Mouse (Mus musculus): ENCODE data around the gene Arhgap15.
A peak's percentile ranks its signal among the peaks of the same experiment; 100 is the strongest.

Gene Arhgap15

DNA sequence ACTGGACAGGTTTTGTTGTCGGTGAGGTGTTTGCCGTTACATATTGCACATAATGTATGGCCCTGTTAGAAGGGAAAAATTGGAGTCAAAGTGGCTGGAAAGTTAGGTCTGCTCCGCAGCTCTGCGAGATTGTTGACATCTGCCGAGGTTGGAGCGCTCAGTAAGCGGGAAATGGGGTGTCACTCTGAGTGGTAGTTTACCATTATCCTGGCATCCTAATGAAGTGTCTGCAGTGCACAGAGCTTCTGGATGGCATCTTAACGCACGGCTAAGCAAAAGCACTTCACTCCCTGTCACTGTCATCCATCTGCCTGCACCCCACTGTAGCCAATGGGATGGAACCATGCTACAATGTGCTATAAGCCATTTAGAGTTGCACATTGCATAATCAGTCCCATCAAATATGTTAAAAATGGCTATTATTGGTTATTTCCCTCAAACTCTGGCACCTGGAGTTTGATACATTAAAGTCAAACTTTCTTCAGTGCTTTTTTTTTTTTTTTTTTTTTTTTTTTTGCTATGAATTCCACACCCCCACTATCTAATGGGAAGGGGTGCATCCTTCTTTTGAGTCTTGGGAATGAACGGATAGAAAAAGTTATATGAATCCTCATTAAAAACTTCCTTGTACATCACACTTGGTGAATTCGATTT lies 561.6 kb downstream of the Arhgap15 start:
- no peak for DNase-seq

DNA sequence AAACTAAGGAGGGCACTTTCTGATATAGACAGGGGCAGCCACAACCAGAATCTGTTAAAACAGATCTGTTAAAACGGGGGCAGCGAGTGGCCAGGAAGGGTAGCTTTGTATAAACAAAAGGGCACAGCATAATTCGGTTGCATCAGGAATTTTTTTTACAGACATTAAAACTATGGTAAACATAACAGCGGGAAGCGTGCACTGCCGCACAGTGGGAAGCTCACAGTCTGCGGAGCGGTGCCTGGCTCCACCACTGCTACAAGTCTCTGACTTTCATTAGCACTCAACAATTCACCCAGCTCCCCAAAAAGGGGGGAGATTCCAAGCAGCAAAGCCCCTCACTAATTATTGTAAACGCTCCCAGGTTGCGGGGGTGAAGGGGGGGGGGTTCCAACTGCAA lies 562.6 kb downstream of the Arhgap15 start:
- no peak for DNase-seq

DNA sequence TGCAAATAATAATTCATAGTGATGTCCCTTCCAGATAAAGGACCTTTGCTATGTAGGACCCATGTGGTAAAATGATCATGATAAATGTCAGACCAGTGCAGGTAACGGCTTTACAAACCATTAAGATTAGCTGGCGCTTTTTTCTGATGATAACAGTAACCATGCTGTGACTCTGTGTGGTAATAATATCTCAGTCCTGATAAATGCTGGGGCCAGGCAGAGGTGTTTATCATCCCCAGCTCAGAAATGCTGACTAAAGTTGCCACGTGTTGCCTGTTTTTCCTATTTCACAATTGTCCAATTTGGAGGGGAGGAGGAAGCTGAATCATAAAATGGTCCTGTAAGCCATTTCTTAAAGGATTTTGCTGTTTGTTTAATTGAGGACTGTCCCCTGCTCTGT lies 564.9 kb downstream of the Arhgap15 start:
- DNase-seq, result no peak

DNA sequence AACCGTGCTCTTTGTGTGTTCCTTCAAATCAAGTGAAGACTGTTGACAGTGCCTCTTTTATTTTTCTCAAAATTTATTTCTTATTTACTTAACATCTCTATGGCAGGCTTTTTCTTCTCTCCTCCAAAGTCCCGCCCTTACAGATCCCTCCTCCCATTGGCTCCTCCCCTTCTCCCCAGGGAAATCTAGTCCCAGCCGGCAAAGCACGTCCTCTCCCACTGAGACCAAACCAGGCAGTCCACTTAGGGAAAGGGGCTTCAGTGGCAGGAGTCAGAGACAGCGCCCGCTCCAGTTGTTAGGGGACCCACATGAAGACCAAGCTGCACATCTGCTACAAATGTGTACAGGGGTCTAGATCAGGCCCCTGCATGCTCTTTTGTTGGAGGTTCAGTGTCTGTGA lies 569.8 kb downstream of the Arhgap15 start:
- DNase-seq, result no peak

DNA sequence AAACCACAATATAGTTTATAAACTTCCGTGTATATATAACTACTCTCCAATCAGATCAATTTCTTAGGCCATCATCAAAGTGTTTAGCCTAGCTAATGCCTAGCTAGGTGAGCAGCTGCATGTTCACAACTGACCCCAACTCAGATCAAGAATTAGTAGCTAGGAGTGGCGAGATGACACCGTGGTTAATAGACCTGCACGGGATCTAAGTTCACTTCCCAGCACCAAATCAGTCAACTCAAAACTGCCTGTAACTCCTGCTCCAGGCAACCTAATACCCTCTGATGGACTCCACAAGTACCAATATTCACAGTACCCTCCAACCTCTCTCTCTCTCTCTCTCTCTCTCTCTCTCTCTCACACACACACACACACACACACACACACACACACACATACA lies 570.9 kb downstream of the Arhgap15 start:
- no peak for DNase-seq

DNA sequence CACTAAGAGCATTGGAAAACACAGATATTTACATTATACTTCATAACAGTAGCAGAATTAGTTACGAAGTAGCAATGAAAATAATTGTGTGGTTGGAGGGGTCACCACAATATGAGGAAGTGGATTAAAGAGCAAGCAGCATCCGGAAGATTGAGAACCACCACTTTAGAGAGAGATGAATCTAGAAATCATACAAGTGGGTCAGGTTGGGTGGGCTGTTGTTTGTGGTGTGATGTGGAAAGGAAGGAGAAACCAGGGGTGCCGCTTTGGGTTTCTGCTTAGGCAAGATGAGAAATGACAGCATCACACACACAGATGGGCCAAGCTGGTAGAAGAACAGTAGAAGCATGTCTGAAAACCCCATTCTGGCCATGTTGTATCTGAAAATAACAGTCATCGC lies 575.2 kb downstream of the Arhgap15 start:
- DNase-seq, result no peak

DNA sequence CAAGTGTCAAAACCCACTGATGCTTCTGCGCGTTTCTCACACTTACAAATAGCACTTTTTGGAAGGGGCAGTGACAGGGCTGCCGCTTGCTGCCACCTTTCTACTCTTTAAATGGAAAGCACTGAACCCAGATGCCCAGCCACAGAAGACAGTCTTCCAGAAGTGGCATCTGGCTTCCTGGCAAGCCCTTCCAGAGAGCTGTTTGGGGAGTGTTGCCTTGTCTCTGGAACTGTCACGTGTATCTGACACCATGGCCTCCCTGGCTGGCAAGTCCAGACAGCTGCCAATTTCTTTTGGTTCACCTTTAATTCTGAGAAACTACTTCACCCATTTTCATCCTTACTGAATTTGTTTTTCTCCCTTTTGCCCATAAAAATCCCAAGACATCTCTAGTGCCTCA lies 584.7 kb downstream of the Arhgap15 start:
- DNase-seq, result no peak

DNA sequence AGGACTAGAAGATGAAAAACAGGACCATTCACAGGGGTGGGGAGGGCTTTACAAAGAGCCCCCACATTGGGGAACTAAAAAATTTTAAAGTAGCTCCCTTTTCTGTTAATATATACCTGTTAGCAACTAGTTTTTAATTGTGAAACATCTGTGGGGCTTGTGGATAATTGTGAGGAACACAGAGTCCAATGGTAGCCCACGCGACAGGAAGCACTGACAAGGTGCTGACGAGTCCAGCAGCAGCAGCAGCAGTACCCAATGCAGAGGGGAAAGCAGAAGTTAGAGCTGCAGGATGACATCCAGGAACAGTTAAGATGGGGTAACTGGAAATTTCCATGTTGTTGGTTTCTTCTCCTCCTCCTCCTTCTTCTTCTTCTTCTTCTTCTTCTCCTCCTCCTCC lies 585.4 kb downstream of the Arhgap15 start:
- no peak for DNase-seq

DNA sequence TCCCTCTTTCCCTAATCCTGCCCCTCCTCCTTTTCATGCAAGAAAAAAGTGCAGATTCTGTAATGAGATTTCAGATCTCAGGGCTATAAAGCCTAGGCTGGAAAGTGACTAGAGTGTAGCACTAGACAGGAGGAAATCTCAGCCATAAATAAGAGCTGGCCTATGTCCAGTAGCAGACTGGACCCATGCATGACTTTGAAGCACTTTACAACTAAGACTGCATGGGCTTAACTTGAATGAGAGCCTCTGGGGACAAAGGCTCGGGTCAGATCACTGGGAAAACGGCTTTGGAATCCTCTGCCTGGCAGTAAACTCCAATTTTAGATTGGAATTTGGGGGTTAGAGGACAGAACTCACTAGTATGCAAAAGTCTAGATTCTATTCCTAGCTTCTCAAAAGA lies 585.9 kb downstream of the Arhgap15 start:
- DNase-seq, result no peak

DNA sequence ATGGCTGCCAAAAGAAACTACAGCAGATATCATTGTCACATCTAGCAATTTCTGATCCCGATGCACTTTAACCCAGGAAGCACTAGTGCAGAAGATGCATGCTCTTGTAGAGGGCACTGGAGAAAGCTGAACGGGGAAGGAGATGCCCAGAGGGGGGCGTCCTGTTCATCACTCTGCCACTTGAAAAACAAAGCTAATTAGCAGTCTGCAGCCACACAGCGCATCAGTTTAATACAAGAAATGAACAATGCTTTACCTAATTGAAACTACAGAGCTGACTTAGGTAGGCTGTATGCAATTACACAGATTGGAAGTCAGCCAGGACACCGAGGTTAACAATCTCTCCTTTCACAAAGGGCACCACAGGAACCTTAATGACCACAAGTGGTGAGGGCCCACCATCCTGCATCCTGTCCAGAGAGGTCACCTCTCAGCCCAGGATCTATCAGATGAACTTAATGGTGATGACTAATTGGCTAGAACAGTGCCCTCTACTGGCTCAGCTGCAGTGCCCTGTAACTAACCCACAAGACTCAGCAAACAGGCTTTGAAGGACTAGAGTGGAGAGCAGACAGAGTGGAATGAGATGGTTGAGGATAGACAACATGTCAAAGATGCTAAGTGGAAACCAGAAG lies 588.2 kb downstream of the Arhgap15 start:
- DNase-seq, result peak; percentile 19 to 25

DNA sequence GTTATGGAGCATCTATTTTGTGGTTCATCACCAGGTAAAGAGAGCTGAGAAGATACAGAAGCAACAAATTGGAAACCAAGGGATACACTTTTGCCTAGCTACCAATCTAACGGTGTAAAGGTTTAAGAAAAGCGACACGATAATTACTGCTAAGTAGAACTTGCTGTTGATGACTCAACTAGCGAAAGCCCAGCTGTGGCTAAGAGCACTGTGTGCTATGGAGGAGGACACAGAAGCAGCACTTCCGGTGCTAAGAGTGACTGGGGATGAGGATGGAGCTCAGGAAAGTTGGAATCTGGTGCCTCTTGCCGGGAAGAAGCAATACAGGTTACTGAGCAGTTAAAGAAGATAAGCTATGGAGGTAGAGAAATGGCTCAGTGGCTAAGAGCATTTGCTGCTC lies 589.8 kb downstream of the Arhgap15 start:
- DNase-seq, result no peak

DNA sequence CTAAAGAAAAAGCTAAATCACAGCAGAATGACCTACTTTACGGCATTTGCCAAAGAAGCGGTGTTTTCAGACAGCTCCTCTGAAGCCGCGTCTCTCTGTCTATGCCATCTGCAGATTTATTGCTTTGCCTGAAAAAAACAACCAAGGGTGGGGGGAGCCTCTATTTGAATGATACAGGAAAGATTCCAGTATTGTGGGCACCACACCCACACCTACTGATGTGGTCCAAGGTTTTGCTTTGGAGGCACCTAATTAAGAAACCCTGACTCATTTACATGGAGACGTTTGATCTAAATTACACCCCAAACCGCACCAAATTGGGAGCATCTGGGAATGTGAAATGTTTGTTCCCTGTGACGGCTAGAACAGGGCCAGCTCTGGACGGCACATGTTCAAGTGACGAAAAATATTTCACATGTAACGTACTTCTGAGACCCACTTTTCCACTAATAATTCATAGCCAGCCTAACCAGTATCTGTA lies 592.5 kb downstream of the Arhgap15 start:
- no peak for DNase-seq

DNA sequence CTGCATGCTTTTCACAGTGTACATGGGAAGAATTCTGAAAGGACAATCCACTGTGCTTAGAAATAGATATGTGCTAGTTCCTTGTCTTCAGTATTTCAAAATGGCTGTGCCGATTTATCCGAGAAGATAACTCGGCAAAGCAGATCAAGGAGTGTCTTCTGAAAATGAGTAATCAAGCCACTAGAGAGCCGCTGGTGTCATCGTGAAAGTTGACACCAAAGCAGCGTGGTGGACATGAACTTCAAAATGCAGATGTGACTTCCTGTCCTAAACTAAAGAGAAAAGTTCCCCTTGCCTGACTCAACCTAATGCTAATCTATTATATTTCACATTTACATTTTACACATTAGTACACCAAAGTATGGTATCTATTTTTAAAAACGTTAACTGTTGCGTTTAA lies 596.2 kb downstream of the Arhgap15 start:
- DNase-seq, result no peak

DNA sequence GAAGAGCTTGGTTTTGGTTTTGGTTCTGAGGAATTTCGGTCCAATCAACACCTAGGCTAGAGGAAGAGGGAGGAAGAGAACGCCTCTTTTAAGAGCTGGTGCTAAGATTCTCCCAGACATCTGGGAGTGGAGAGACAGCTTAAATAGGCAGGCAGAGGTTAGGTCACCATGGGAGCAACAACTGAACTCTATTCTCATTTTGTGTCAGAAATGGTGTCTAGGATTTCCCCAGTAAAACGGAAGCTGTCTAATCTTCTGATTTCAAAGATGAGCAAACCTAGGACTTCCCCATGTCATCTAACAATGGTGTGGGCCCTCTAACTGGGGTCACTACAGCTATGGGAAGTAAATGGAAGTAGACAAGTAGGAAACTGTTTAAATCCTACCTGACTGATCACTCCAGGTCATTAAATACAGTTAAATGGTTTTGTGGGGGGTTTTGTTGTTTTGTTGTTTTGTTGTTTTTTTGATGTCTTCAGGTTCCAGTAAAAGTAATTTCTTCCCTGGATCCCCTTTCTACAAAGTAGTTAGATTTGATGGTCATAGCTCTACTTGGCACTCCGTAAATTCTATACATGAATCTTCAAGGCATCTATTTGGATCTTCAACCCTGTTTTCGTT lies 596.8 kb downstream of the Arhgap15 start:
- no peak for DNase-seq

DNA sequence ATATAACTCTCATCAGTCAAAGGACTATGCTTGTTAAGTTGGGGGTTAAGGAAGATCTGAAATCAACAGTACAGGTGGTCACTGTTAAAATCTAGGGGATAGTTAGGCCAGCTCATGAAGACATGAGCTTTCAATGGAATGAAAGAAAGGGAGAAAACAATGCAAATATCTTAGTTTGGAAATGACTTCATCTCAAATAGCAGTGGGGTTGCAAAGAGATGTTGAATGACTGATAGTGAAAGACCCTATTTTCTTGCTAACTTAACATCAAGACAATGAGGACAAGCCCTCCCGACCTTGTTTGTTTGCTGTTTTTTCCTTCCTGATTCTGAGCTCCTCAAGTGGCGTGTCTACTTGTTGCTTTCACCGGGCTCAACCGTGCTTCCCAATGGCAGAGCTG lies 597.6 kb downstream of the Arhgap15 start:
- DNase-seq, result no peak

DNA sequence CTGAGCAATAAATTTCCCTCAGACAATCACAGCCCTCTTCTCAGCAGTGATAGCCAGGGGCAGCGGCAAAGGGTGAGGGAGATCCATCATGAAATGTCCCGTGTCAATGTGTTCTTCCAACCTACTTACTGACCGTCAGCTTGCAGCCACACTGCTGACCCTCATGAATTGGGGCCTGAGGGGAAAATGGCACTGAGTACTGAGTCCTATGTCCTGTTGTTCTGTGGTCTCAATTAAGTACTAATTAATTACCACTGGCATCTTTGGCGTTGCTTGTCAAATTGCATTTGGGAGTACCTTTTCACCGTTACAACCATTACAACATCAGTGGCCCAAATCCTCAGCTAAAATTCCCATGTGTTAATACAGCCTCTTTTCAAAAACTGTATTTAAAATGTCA lies 599.2 kb downstream of the Arhgap15 start:
- DNase-seq, result no peak

DNA sequence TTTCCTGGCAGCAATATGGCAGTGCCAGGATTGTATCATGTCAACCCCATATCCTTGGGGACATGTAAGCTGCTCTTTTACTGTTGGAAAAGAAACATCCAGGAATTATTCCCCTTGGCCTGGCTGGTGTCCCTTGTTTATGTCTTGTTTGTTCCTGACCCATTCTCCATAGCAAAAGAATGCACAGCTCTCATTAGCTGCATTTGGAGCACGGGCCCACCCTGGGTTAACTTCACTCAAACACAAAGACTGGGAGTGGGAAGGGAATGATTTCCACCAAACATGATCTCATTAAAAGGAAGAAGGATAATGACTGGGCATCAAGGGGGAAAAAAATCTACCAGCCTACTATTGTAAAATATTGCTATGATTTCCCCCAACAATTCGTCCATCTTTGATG lies 600.5 kb downstream of the Arhgap15 start:
- no peak for DNase-seq

DNA sequence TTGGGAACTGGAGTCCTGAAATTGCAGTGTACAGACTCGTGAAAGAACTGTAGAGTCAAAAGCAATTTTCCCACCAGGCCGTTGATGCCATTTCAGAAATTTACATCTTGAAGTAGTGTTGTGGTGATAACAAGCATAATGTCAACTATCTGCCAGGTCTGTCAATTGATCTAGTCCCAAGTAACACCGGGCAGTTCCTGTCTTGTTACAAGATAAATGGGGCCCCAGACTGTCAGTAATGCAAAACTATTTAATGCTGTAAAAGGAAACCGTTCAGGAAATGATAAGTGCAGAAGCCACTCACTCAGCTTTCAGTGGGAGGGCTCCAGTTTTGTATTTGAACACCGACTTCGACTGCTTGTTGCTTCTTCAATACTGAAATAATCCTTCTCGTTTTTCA lies 604.3 kb downstream of the Arhgap15 start:
- DNase-seq, result no peak

DNA sequence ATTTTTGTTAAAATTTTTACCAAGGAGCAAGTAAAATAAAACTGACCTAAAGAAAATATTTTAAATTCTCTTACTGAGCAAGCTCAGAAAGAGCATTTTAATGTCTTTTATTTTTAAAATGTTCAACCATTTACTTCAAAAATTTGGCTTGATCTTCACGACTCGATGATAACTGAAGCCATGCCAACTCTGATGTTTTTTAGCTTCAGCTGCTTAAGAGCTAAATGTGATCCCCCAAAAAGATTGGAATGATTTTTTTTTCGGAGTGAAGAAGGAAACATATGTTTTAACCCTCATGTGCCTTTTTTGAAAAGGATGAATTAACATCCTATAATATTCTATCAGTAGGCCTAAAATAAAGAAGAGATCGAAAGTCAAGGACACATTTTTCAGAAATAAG lies 605.0 kb downstream of the Arhgap15 start:
- DNase-seq, result no peak

DNA sequence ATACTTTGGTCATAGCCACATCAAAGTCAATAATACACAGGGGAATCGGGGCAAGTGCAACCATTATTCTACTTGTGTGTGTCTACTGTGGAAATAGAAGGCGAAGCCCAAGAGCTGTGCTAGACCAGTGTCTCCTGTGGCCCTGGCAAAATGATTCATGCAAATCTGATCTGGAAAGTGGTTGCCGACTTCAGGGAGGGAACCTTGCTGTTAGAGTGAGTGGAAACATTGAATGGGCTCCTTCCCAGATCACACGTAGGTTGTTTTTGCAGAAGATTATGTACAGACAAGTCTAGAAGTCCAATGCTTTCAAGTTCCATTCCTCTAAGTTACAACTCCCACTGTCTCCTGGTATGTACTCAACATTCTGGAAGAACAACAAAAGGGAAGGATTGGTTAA lies 606.2 kb downstream of the Arhgap15 start:
- no peak for DNase-seq

DNA sequence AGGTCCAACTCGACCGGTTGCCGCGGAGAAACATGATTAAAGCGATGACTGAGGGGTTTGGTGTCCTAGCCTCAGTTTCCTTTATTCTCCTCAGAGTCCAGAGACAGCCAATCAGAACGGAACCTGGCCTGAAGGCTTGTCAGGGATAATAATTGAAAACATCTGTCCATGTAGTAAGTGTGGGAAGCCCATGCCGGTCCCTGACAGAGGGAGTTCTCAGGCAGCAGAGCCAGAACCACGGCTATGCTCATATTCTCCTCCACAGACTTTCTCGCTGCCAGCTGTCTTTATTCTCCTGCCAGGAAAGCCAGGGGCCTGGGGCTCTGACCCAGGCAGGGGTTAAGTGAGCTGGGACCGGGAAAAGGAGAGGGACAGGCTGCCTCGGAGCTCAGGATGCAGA lies 606.7 kb downstream of the Arhgap15 start:
- DNase-seq, result no peak

DNA sequence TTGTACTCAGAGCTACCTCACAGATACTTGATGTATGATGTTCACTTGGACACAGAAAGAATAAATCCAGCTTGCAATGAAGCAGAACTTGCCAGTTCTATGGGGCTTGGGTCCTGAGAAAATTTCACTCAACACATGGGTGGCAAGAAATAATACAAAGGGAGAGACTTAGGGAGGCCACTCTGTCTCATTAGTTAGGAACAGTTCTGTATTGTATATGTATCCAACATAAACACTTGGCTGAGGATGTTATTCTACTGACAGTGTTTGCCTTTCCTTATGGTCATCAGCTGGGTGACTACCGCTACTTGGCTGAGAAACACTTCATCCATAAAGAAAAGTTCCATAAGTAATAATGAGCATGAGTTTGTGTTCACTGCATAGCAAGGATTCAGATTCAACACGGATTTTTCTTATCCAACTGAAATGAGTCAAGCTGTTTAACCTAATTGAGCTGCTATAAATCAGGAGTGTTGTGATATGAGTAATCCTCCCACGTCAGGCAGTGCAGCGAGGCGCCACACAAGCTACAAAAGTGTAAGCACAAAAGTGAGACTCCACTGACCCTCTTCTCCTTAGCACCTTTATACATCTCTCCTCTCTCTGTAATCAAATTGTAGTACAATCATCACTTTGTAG lies 607.7 kb downstream of the Arhgap15 start:
- no peak for DNase-seq

DNA sequence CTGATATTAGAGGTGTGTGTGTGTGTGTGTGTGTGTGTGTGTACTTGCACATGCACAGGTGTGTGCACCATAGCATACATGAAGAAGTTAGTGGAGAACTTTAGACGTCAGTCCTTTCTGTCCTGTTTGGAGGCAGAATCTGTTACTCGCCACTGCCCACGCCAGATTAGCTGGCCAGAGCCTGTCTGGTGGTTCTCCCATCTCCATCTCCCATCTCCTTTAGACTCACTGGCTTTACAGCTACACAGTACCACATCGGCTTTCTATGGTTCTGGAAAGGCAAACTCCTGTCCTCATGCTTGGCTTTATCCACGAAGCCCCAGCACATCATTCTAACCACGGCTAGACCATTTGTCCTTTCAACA lies 608.2 kb downstream of the Arhgap15 start:
- DNase-seq, result no peak

DNA sequence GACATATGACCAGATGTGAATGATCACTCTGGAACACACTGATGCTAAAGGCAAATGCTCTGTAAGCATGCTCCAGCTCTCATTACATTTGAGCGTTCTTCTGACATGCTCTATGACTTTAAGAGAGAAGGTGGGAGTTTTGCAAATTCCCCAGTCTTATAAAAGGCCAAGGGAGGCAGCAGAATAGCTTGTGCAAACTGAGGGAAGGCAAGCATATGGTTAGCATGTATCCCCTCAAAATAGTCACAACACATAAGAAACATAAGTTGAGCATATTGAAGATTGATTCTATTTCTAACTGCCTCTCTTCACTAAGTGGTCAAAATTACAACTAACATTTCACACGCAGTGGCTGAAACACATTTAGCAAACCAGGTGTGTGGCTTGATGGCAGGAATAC lies 631.6 kb downstream of the Arhgap15 start:
- no peak for DNase-seq

Measured in B cell, adult 2 months (primary cell).